Mouse (Mus musculus) heart, embryonic 12.5 days (tissue): ENCODE data around the gene Abca8b. TPM values are rescaled to one million over a fixed set of nuclear protein-coding genes. Genes with fewer than 3 reads are reported as not detected.
"Not testable (repeated sequence)": the region's sequence is repeated elsewhere in the genome, so short reads cannot be mapped to it uniquely, and the experiment has no call there.

Experiments
- ATAC-seq: fragments of 200-750 bp; cut with Nextera tagmentation; 2 replicates; pipeline ENCODE4 v1.8.0; 2017; ENCODE audit warnings: moderate TSS enrichment, moderate library complexity; ENCODE audit not compliant: insufficient number of reproducible peaks, low FRiP score
- H3K27ac ChIP-seq: fragments of 300-500 bp; sonication (generic); 2 replicates; pipeline ENCODE4 v1.5.1; 2016; ENCODE audit warnings: mild to moderate bottlenecking, moderate library complexity; ENCODE audit not compliant: poor library complexity, severe bottlenecking
- H3K27me3 ChIP-seq: fragments of 300-500 bp; sonication (generic); replicated peaks from 2 replicates; pipeline ENCODE4 v1.6.1; 2016; ENCODE audit warnings: mild to moderate bottlenecking, moderate library complexity
- H3K36me3 ChIP-seq: fragments of 300-500 bp; sonication (generic); 2 replicates; pipeline ENCODE4 v1.6.1; 2016; ENCODE audit warnings: mild to moderate bottlenecking, moderate library complexity
- H3K4me1 ChIP-seq: fragments of 300-500 bp; sonication (generic); replicated peaks from 2 replicates; pipeline ENCODE4 v1.6.1; 2016; ENCODE audit warnings: mild to moderate bottlenecking
- H3K4me2 ChIP-seq: fragments of 300-500 bp; sonication (generic); 2 replicates; pipeline ENCODE4 v1.6.1; 2016; ENCODE audit warnings: mild to moderate bottlenecking, moderate library complexity
- H3K4me3 ChIP-seq: fragments of 300-500 bp; sonication (generic); 2 replicates; pipeline ENCODE4 v1.5.1; 2016; ENCODE audit warnings: mild to moderate bottlenecking
- H3K9ac ChIP-seq: fragments of 300-500 bp; sonication (generic); 2 replicates; pipeline ENCODE4 v1.6.1; 2016; ENCODE audit warnings: mild to moderate bottlenecking, moderate library complexity
- H3K9me3 ChIP-seq: fragments of 300-500 bp; sonication (generic); replicated peaks from 2 replicates; pipeline ENCODE4 v1.6.1; 2016; ENCODE audit warnings: mild to moderate bottlenecking, moderate library complexity
- WGBS: fragments of 180-500 bp; shearing (Covaris S2); methylation state at CpG from one replicate; pipeline ENCODE4 v1.1.7; 2016; 5-methylcytosine and 5-hydroxymethylcytosine counted together
- polyA plus RNA-seq: library from polyadenylated mRNA; unstranded; fragments of >200 nt; fragmentation: Nextera tagmentation; extraction: Ambion mirVana; gene quantifications from 2 replicates; pipeline ENCODE4 v1.2.1, GENCODE M21; 2016

The Abca8b gene
- polyA plus RNA-seq, 1 experiment from 2014 or later, result 0.78 TPM

- ATAC-seq, result no peak
- Histone ChIP-seq H3K9ac (no peak overlapping the region), H3K27ac (no peak overlapping the region)
Measured at GRCm38 (mm10) chr11:109970521-109970920, 25.1 kb downstream of the Abca8b start.

GRCm38 (mm10) chr11:109961495-109962492, 33.9 kb downstream of the Abca8b start:
- H3K4me1 ChIP-seq, result no peaks in the 10 kb centered on the region
- H3K27ac ChIP-seq, result no peak overlapping the region
- no peak overlapping the region for H3K4me3 ChIP-seq
- no peak overlapping the region for H3K9ac ChIP-seq
- H3K4me2 ChIP-seq, result no peak overlapping the region
- H3K27me3 ChIP-seq, result no peaks in the 10 kb centered on the region
- 78% methylated on average over 4 of the region's 4 CpGs for WGBS
- H3K36me3 ChIP-seq, result no peaks in the 10 kb centered on the region
- no peaks in the 10 kb centered on the region for H3K9me3 ChIP-seq
- ATAC-seq, result no peak

More at GRCm38 (mm10) chr11:109970521-109970920, 25.1 kb downstream of the Abca8b start:
- no peaks in the 10 kb centered on the region for H3K27me3 ChIP-seq
- H3K4me1 ChIP-seq, result no peaks in the 10 kb centered on the region
- no peak overlapping the region for H3K4me3 ChIP-seq
- H3K9me3 ChIP-seq, result peaks cover 9% of the 10 kb centered on the region
- H3K36me3 ChIP-seq, result peaks cover 3% of the 10 kb centered on the region; the same call in 1 of the 2 replicates
- 66% methylated on average over 4 of the region's 4 CpGs for WGBS
- H3K4me2 ChIP-seq, result no peak overlapping the region

- Histone ChIP-seq H3K4me3 (no peak overlapping the region), H3K27ac (no peak overlapping the region), H3K9ac (no peak overlapping the region), H3K4me1 (no peaks in the 10 kb centered on the region), H3K36me3 (no peaks in the 10 kb centered on the region), H3K4me2 (no peak overlapping the region), H3K27me3 (no peaks in the 10 kb centered on the region), H3K9me3 (no peaks in the 10 kb centered on the region)
- ATAC-seq, result no peak
- 89% methylated on average over 1 of the region's 1 CpGs for WGBS
Measured at GRCm38 (mm10) chr11:109955185-109955584, 40.5 kb downstream of the Abca8b start.

GRCm38 (mm10) chr11:109936915-109937314, 58.7 kb downstream of the Abca8b start:
- Histone ChIP-seq H3K9ac (no peak overlapping the region), H3K4me2 (no peak overlapping the region)
- ATAC-seq, result no peak

GRCm38 (mm10) chr11:109933207-109933606, 62.4 kb downstream of the Abca8b start:
- not testable (repeated sequence) for ATAC-seq

More at GRCm38 (mm10) chr11:109936915-109937314, 58.7 kb downstream of the Abca8b start:
- Histone ChIP-seq H3K27me3 (no peaks in the 10 kb centered on the region), H3K4me1 (no peaks in the 10 kb centered on the region), H3K4me3 (no peak overlapping the region), H3K9me3 (no peaks in the 10 kb centered on the region), H3K27ac (no peak overlapping the region), H3K36me3 (no peaks in the 10 kb centered on the region)
- 83% methylated on average over 5 of the region's 5 CpGs for WGBS

GRCm38 (mm10) chr11:109928489-109928888, 67.2 kb downstream of the Abca8b start:
- H3K4me1 ChIP-seq, result 0 out of 2 replicates have a peak, but pooled peaks cover 6% of the 10 kb centered on the region
- H3K4me3 ChIP-seq, result no peak overlapping the region
- H3K9me3 ChIP-seq, result no peaks in the 10 kb centered on the region
- no peak overlapping the region for H3K27ac ChIP-seq
- H3K36me3 ChIP-seq, result no peaks in the 10 kb centered on the region
- no peak overlapping the region for H3K9ac ChIP-seq
- ATAC-seq, result no peak
- H3K4me2 ChIP-seq, result no peak overlapping the region
- H3K27me3 ChIP-seq, result no peaks in the 10 kb centered on the region
- WGBS, result 87% methylated on average over 2 of the region's 2 CpGs

More at GRCm38 (mm10) chr11:109933207-109933606, 62.4 kb downstream of the Abca8b start:
- H3K4me1 ChIP-seq, H3K27ac ChIP-seq, H3K9ac ChIP-seq, H3K4me2 ChIP-seq, H3K27me3 ChIP-seq, H3K4me3 ChIP-seq, H3K9me3 ChIP-seq, H3K36me3 ChIP-seq: not testable (repeated sequence)
- WGBS, result 79% methylated on average over 4 of the region's 4 CpGs

- H3K9me3 ChIP-seq, result no peaks in the 10 kb centered on the region
- H3K4me2 ChIP-seq, result no peak overlapping the region
- no peaks in the 10 kb centered on the region for H3K27me3 ChIP-seq
- H3K36me3 ChIP-seq, result no peaks in the 10 kb centered on the region
- no peak overlapping the region for H3K9ac ChIP-seq
- no peak for ATAC-seq
- 46% methylated on average over 7 of the region's 7 CpGs for WGBS
- no peak overlapping the region for H3K27ac ChIP-seq
- no peak overlapping the region for H3K4me3 ChIP-seq
- H3K4me1 ChIP-seq, result 0 out of 2 replicates have a peak, but pooled peaks cover 6% of the 10 kb centered on the region
Measured at GRCm38 (mm10) chr11:109926718-109927680, 68.6 kb downstream of the Abca8b start.

- 0 out of 2 replicates have a peak, but pooled peaks cover 6% of the 10 kb centered on the region for H3K4me1 ChIP-seq
Measured at GRCm38 (mm10) chr11:109922236-109922635, 73.4 kb downstream of the Abca8b start.

GRCm38 (mm10) chr11:109919480-109919879, 76.2 kb downstream of the Abca8b start:
- Histone ChIP-seq H3K27ac (no peak overlapping the region), H3K9me3 (no peaks in the 10 kb centered on the region), H3K36me3 (no peaks in the 10 kb centered on the region), H3K9ac (no peak overlapping the region), H3K4me1 (no peaks in the 10 kb centered on the region), H3K4me2 (no peak overlapping the region), H3K27me3 (no peaks in the 10 kb centered on the region), H3K4me3 (no peak overlapping the region)
- ATAC-seq, result no peak
- 79% methylated on average over 2 of the region's 2 CpGs for WGBS

More at GRCm38 (mm10) chr11:109922236-109922635, 73.4 kb downstream of the Abca8b start:
- Histone ChIP-seq H3K27me3 (no peaks in the 10 kb centered on the region), H3K4me2 (no peak overlapping the region), H3K27ac (no peak overlapping the region), H3K9ac (no peak overlapping the region), H3K4me3 (no peak overlapping the region), H3K36me3 (no peaks in the 10 kb centered on the region), H3K9me3 (no peaks in the 10 kb centered on the region)
- WGBS, result 71% methylated on average over 3 of the region's 3 CpGs
- ATAC-seq, result no peak

- Histone ChIP-seq H3K36me3 (no peaks in the 10 kb centered on the region), H3K9ac (no peak overlapping the region), H3K4me3 (no peak overlapping the region), H3K4me1 (no peaks in the 10 kb centered on the region), H3K9me3 (no peaks in the 10 kb centered on the region), H3K27ac (no peak overlapping the region), H3K4me2 (no peak overlapping the region), H3K27me3 (no peaks in the 10 kb centered on the region)
- WGBS, result 78% methylated on average over 10 of the region's 10 CpGs
- ATAC-seq, result no peak
Measured at GRCm38 (mm10) chr11:109916654-109917053, 79.0 kb downstream of the Abca8b start.
